Mouse (Mus musculus): Measurements from ENCODE around the gene Ndufa11. TPM values are rescaled to one million over a fixed set of nuclear protein-coding genes. Genes with fewer than 3 reads are reported as not detected.

The Ndufa11 gene
- polyA plus RNA-seq, 1 experiment from 2014 or later, result 428 TPM

DNA sequence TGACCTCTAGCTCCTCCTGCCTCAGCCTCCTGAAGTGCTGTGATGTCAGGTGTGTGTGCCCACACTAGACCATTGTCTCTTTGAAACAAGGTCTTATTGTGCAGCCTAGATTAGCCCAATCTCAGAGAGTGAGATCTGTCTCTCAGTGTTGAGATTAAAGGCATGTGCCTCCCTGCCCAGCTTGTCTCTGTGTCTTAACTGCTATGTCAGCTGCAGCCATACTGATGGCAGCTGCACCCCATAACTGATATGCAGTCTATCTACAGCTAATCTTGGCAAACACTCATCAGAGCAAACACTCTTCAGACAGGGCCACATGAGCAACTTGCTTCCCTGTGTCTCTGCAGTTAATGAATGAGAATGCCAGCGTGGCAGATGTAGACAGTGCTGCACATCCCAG is 11.1 kb upstream of the Ndufa11 start:
- no peaks in the 10 kb centered on the region for H3K27me3 ChIP-seq (ENCODE audit: control insufficient read depth, insufficient read depth, low read length)
- DNase-seq (ENCODE audit: low spot score) (no peak), ATAC-seq (ENCODE audit: insufficient number of reproducible peaks, low FRiP score, low TSS enrichment, low read depth) (no peak)
- no peak overlapping the region for H3K27ac ChIP-seq (replicated peaks; ENCODE audit: low read depth, low read length)
- H3K4me2 ChIP-seq (ENCODE audit: low read depth, severe bottlenecking), result no peak overlapping the region
- H3K9ac ChIP-seq (ENCODE audit: low read length), result no peak overlapping the region
- H3K4me1 ChIP-seq (ENCODE audit: control insufficient read depth, insufficient read depth, low read length), result no peaks in the 10 kb centered on the region
- no peaks in the 10 kb centered on the region for H3K9me3 ChIP-seq (ENCODE audit: control insufficient read depth, low read length)
- H3K4me3 ChIP-seq (ENCODE audit: low read depth, low read length), result no peak overlapping the region
- peaks cover 70% of the 10 kb centered on the region for H3K36me3 ChIP-seq (ENCODE audit: control insufficient read depth, insufficient read depth, low read length)
- 89% methylated on average over 1 of the region's 1 CpGs for WGBS

DNA sequence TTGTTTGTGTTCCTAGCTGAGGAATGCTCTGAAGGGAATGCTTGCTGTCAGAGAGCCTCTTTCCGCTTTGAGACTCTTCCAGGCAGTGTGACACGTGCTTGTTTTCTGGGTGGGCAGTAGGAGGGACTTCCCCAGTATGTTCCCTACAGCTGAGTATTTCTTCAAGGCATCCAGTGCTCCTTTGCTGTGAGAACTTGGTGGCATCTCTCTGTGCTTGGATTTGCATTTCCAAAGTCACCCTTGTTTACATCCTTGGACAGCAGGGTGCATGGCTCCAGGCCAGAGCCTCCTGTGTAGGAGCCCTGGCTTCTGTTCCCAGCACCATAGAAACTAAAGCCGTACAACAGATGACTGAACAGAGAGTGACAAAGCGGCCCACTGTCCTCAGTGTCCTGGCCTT is 8.9 kb upstream of the Ndufa11 start:
- Histone ChIP-seq H3K4me1 (ENCODE audit: control insufficient read depth, insufficient read depth, low read length) (no peaks in the 10 kb centered on the region), H3K4me2 (ENCODE audit: low read depth, severe bottlenecking) (no peak overlapping the region), H3K27me3 (ENCODE audit: control insufficient read depth, insufficient read depth, low read length) (no peaks in the 10 kb centered on the region), H3K9me3 (ENCODE audit: control insufficient read depth, low read length) (no peaks in the 10 kb centered on the region), H3K27ac (replicated peaks; ENCODE audit: low read depth, low read length) (no peak overlapping the region), H3K36me3 (ENCODE audit: control insufficient read depth, insufficient read depth, low read length) (peaks cover 67% of the 10 kb centered on the region), H3K9ac (ENCODE audit: low read length) (no peak overlapping the region), H3K4me3 (ENCODE audit: low read depth, low read length) (no peak overlapping the region)
- ATAC-seq (ENCODE audit: insufficient number of reproducible peaks, low FRiP score, low TSS enrichment, low read depth) (no peak), DNase-seq (ENCODE audit: low spot score) (no peak)
- 81% methylated on average over 4 of the region's 4 CpGs for WGBS

DNA sequence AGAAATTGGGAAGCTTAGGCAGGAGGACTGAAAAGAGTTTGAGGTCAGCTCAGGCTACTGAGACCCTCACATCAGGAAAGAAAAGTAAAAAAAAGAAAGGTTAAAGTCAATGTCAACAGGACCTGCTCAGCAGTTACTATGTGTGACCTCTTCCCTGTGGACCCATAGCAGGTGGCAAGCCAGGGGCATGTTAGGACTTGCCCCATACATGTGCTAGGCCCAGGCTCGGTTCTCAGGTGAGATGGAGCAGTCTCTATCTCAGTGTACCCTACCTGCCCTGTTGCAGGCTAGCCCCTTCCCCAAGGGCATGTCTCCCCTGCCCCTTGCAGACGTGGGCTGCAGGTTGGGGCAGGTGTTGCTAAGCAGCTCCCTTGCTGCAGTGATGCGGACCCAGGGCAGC is 7.9 kb upstream of the Ndufa11 start:
- no peak for ATAC-seq (ENCODE audit: insufficient number of reproducible peaks, low FRiP score, low TSS enrichment, low read depth)
- no peaks in the 10 kb centered on the region for H3K9me3 ChIP-seq (ENCODE audit: control insufficient read depth, low read length)
- no peaks in the 10 kb centered on the region for H3K27me3 ChIP-seq (ENCODE audit: control insufficient read depth, insufficient read depth, low read length)
- no peaks in the 10 kb centered on the region for H3K4me1 ChIP-seq (ENCODE audit: control insufficient read depth, insufficient read depth, low read length)
- H3K36me3 ChIP-seq (ENCODE audit: control insufficient read depth, insufficient read depth, low read length), result peaks cover 64% of the 10 kb centered on the region
- H3K9ac ChIP-seq (ENCODE audit: low read length), result no peak overlapping the region
- DNase-seq (ENCODE audit: low spot score), result no peak
- no peak overlapping the region for H3K4me2 ChIP-seq (ENCODE audit: low read depth, severe bottlenecking)
- no peak overlapping the region for H3K4me3 ChIP-seq (ENCODE audit: low read depth, low read length)
- H3K27ac ChIP-seq (replicated peaks; ENCODE audit: low read depth, low read length), result no peak overlapping the region
- WGBS, result 83% methylated on average over 3 of the region's 3 CpGs

- WGBS, result 63% methylated on average over 11 of the region's 11 CpGs
- no peaks in the 10 kb centered on the region for H3K27me3 ChIP-seq (ENCODE audit: control insufficient read depth, insufficient read depth, low read length)
- peaks cover 3% of the 10 kb centered on the region; the same call in 1 of the 2 replicates for H3K4me1 ChIP-seq (ENCODE audit: control insufficient read depth, insufficient read depth, low read length)
- H3K27ac ChIP-seq (replicated peaks; ENCODE audit: low read depth, low read length), result no peak overlapping the region
- H3K9ac ChIP-seq (ENCODE audit: low read length), result no peak overlapping the region
- no peak for ATAC-seq (ENCODE audit: insufficient number of reproducible peaks, low FRiP score, low TSS enrichment, low read depth)
- no peak for DNase-seq (ENCODE audit: low spot score)
- H3K36me3 ChIP-seq (ENCODE audit: control insufficient read depth, insufficient read depth, low read length), result peaks cover 21% of the 10 kb centered on the region
- no peak overlapping the region for H3K4me3 ChIP-seq (ENCODE audit: low read depth, low read length)
- H3K9me3 ChIP-seq (ENCODE audit: control insufficient read depth, low read length), result no peaks in the 10 kb centered on the region
- H3K4me2 ChIP-seq (ENCODE audit: low read depth, severe bottlenecking), result 0 out of 2 replicates have a peak overlapping the region, but pooled peaks have one; percentile 87
These were observed 2.2 kb upstream of the Ndufa11 start for GRCm38 (mm10) chr17:56715360-56715759.

GRCm38 (mm10) chr17:56715914-56716654 is 1.5 kb upstream of the Ndufa11 start:
- H3K9me3 ChIP-seq (ENCODE audit: control insufficient read depth, low read length), result no peaks in the 10 kb centered on the region
- H3K27ac ChIP-seq (replicated peaks; ENCODE audit: low read depth, low read length), result no peak overlapping the region
- H3K9ac ChIP-seq (ENCODE audit: low read length), result peak overlapping the region; percentile 35
- H3K27me3 ChIP-seq (ENCODE audit: control insufficient read depth, insufficient read depth, low read length), result no peaks in the 10 kb centered on the region
- H3K4me1 ChIP-seq (ENCODE audit: control insufficient read depth, insufficient read depth, low read length), result peaks cover 3% of the 10 kb centered on the region; the same call in 1 of the 2 replicates
- DNase-seq (ENCODE audit: low spot score) (peak; percentile 25), ATAC-seq (ENCODE audit: insufficient number of reproducible peaks, low FRiP score, low TSS enrichment, low read depth) (peak; percentile 0; the same call in 1 of the 2 replicates)
- H3K4me3 ChIP-seq (ENCODE audit: low read depth, low read length), result peak overlapping the region; percentile 81
- H3K4me2 ChIP-seq (ENCODE audit: low read depth, severe bottlenecking), result peak overlapping the region; percentile 87
- WGBS, result 27% methylated on average over 22 of the region's 22 CpGs
- peaks cover 15% of the 10 kb centered on the region for H3K36me3 ChIP-seq (ENCODE audit: control insufficient read depth, insufficient read depth, low read length)

DNA sequence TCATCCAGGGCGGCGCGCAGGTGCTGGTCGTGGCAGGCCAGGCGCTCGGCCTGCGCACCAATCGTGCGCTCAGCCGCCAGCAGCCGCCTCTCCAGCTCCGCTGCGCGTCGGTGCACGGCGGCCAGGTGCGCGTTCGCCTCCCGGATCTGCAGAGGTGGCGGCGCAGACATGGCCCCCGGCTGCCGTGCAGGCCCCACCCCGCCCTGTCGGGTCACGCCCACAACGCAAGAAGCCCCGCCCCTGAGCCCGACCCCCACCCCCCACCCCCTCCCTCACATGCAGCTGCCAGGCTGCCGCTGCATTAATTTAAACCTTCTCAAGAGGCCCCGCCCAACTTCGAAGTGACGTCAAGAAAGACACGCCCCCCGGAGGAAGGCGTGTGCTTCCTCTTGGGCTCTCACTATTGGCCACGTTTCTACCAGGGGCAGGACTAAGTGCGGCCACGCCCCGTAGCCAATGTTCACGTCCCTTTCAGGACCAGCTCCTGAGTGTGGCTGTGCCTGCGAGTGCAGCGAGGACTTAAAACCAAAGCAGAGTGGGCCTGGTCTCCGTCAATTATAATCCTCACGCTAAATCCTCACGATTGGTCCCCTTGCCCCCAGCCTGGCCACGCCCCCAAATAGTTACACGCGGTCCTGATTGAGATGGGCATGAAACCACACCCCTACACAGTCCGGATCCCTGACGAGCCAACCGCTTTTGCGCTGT is 758 bp upstream of the Ndufa11 start:
- Histone ChIP-seq H3K4me3 (ENCODE audit: low read depth, low read length) (peak overlapping the region; percentile 81), H3K27ac (replicated peaks; ENCODE audit: low read depth, low read length) (no peak overlapping the region), H3K4me2 (ENCODE audit: low read depth, severe bottlenecking) (peak overlapping the region; percentile 87), H3K9ac (ENCODE audit: low read length) (peak overlapping the region; percentile 35), H3K27me3 (ENCODE audit: control insufficient read depth, insufficient read depth, low read length) (no peaks in the 10 kb centered on the region), H3K4me1 (ENCODE audit: control insufficient read depth, insufficient read depth, low read length) (peaks cover 3% of the 10 kb centered on the region; the same call in 1 of the 2 replicates), H3K9me3 (ENCODE audit: control insufficient read depth, low read length) (no peaks in the 10 kb centered on the region), H3K36me3 (ENCODE audit: control insufficient read depth, insufficient read depth, low read length) (peaks cover 12% of the 10 kb centered on the region)
- ATAC-seq (ENCODE audit: insufficient number of reproducible peaks, low FRiP score, low TSS enrichment, low read depth), result peak; percentile 90
- WGBS, result under 1% methylated on average over 50 of the region's 55 CpGs
- peak; percentile 98 for DNase-seq (ENCODE audit: low spot score)

- WGBS, result 26% methylated on average over 5 of the region's 5 CpGs
- no peak for ATAC-seq (ENCODE audit: insufficient number of reproducible peaks, low FRiP score, low TSS enrichment, low read depth)
- Histone ChIP-seq H3K27me3 (ENCODE audit: control insufficient read depth, insufficient read depth, low read length) (no peaks in the 10 kb centered on the region), H3K4me2 (ENCODE audit: low read depth, severe bottlenecking) (no peak overlapping the region), H3K9me3 (ENCODE audit: control insufficient read depth, low read length) (no peaks in the 10 kb centered on the region), H3K4me3 (ENCODE audit: low read depth, low read length) (no peak overlapping the region), H3K36me3 (ENCODE audit: control insufficient read depth, insufficient read depth, low read length) (peaks cover 2% of the 10 kb centered on the region), H3K27ac (replicated peaks; ENCODE audit: low read depth, low read length) (no peak overlapping the region), H3K4me1 (ENCODE audit: control insufficient read depth, insufficient read depth, low read length) (peaks cover 9% of the 10 kb centered on the region), H3K9ac (ENCODE audit: low read length) (no peak overlapping the region)
- DNase-seq (ENCODE audit: low spot score), result no peak
These were observed 4.9 kb downstream of the Ndufa11 start for GRCm38 (mm10) chr17:56722441-56722840.

- Histone ChIP-seq H3K4me3 (ENCODE audit: low read depth, low read length) (no peak overlapping the region), H3K9me3 (ENCODE audit: control insufficient read depth, low read length) (no peaks in the 10 kb centered on the region), H3K4me1 (ENCODE audit: control insufficient read depth, insufficient read depth, low read length) (peaks cover 15% of the 10 kb centered on the region), H3K27ac (replicated peaks; ENCODE audit: low read depth, low read length) (no peak overlapping the region), H3K36me3 (ENCODE audit: control insufficient read depth, insufficient read depth, low read length) (peaks cover 2% of the 10 kb centered on the region), H3K4me2 (ENCODE audit: low read depth, severe bottlenecking) (no peak overlapping the region), H3K27me3 (ENCODE audit: control insufficient read depth, insufficient read depth, low read length) (no peaks in the 10 kb centered on the region), H3K9ac (ENCODE audit: low read length) (no peak overlapping the region)
- ATAC-seq (ENCODE audit: insufficient number of reproducible peaks, low FRiP score, low TSS enrichment, low read depth) (no peak), DNase-seq (ENCODE audit: low spot score) (no peak)
- WGBS, result 88% methylated on average over 11 of the region's 11 CpGs
These were observed 6.0 kb downstream of the Ndufa11 start for GRCm38 (mm10) chr17:56723419-56724161.
